Mouse (Mus musculus): Measurements from ENCODE around the gene Adamts12. TPM values are rescaled to one million over a fixed set of nuclear protein-coding genes. Genes with fewer than 3 reads are reported as not detected.

Adamts12 gene
- total and polyA plus RNA-seq, 3 experiments = not detected

DNA sequence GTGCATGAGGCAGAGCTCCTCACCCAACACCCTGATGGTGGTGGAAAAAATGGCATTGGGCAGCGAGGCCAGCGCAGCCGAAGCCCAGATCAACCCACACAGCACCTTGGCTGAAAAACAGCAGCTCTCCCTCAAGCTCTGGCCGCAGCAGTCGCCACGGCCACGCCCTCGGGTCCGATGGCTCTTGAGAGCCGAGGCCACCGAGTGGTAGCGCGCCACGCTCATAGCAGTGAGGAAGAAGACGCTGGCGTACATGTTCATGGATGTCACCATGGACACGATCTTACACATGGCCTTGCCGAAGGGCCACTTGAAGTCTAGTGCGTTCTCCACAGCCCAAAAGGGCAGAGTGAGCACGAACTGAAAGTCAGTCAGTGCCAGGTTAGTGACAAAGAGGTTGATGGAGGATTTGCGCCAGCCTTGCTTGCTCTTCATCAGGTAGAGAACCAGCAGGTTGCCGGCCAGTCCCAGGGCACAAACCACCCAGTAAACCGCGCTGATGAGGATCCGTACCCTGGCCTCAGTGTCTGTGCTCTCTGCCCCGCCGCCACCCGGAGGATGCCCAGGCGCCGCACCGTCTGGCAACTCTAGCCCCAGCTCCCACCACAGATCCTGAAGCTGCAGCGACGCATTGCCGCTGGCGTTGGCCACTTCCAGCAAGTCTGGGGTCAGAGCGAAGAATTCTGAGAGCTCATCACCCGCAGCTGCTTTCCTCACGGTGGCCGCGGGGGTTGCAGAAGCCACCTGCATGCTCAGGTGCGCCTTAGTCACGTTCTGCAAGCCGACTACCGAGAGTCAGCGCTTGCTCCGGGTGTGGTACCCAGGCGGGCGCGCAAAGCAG lies 27.8 kb upstream of the Adamts12 start:
- no peaks in the 10 kb centered on the region for H3K4me1 ChIP-seq (ENCODE audit: control insufficient read depth in 1 of 2, insufficient read depth in 2 of 2, low read length in 2 of 2)
- H3K4me3 ChIP-seq (ENCODE audit: control insufficient read depth in 1 of 2, insufficient read depth in 1 of 2, low read depth in 2 of 2, low read length in 2 of 2) = no peak overlapping the region
- no peak for DNase-seq (ENCODE audit: low read depth, low spot score)
- H3K27ac ChIP-seq (ENCODE audit: control insufficient read depth, low read depth, low read length) = no peak overlapping the region
- H3K9ac ChIP-seq (ENCODE audit: control insufficient read depth, low read depth, low read length, poor library complexity, severe bottlenecking) = no peak overlapping the region
- no peaks in the 10 kb centered on the region for H3K9me3 ChIP-seq (replicated peaks; ENCODE audit: insufficient read depth, low read length)
- H3K79me2 ChIP-seq (ENCODE audit: control insufficient read depth, insufficient read depth, low read length, poor library complexity) = no peaks in the 10 kb centered on the region
- TF ChIP-seq UBTF (IDR thresholded peaks at IDR 0.05; ENCODE audit: borderline replicate concordance, insufficient read depth, low read depth, low read length) (no peak), HCFC1 (IDR thresholded peaks at IDR 0.05; ENCODE audit: low read depth, low read length) (no peak), CHD1 (IDR thresholded peaks at IDR 0.05; ENCODE audit: low read depth, low read length) (no peak), RCOR1 (IDR thresholded peaks at IDR 0.05; ENCODE audit: low read depth, low read length) (no peak), MAZ (IDR thresholded peaks at IDR 0.05; ENCODE audit: low read depth, low read length) (no peak), BHLHE40 (IDR thresholded peaks at IDR 0.05; ENCODE audit: borderline replicate concordance, low read depth, low read length) (no peak), MYB (IDR thresholded peaks at IDR 0.05; ENCODE audit: low read depth, low read length) (no peak), POLR2AphosphoS5 (IDR thresholded peaks at IDR 0.05; ENCODE audit: borderline replicate concordance, low read depth, low read length) (no peak), RAD21 (IDR thresholded peaks at IDR 0.05; ENCODE audit: low read depth, low read length) (no peak), MEF2A (IDR thresholded peaks at IDR 0.05; ENCODE audit: extremely low read depth, insufficient replicate concordance, low read depth, low read length, poor library complexity, severe bottlenecking) (no peak), ZKSCAN1 (IDR thresholded peaks at IDR 0.05; ENCODE audit: low read depth, low read length) (no peak), ZC3H11A (IDR thresholded peaks at IDR 0.05; ENCODE audit: low read depth, low read length) (no peak), TCF12 (IDR thresholded peaks at IDR 0.05; ENCODE audit: low read depth, low read length) (no peak), GABPA (IDR thresholded peaks at IDR 0.05; ENCODE audit: low read depth, low read length) (no peak), EP300 (IDR thresholded peaks at IDR 0.05; ENCODE audit: low read depth in 1 of 2, low read length in 2 of 2) (no peak), USF1 (IDR thresholded peaks at IDR 0.05; ENCODE audit: low read depth, low read length) (no peak), ZMIZ1 (IDR thresholded peaks at IDR 0.05; ENCODE audit: low read depth, low read length) (no peak), MXI1 (IDR thresholded peaks at IDR 0.05; ENCODE audit: low read depth, low read length) (no peak), USF2 (IDR thresholded peaks at IDR 0.05; ENCODE audit: borderline replicate concordance in 1 of 2, insufficient read depth in 1 of 2, low read depth in 1 of 2, low read length in 2 of 2) (no peak), POLR2AphosphoS2 (IDR thresholded peaks at IDR 0.05; ENCODE audit: low read length) (no peak)
- no peaks in the 10 kb centered on the region for H3K36me3 ChIP-seq (ENCODE audit: control insufficient read depth in 1 of 2, insufficient read depth in 2 of 2, low read length in 2 of 2)
- H3K27me3 ChIP-seq (ENCODE audit: control insufficient read depth in 1 of 2, insufficient read depth in 2 of 2, low read length in 2 of 2) = no peaks in the 10 kb centered on the region

Measured in MEL (cell line).